Mouse (Mus musculus) kidney, adult 9 months (tissue): ENCODE data around the gene Lsm14b.

Experiments
- DNase-seq: peaks from one replicate; pipeline ENCODE4 v3.0.0; 2022

Lsm14b gene

GRCm38 (mm10) chr2:180024401-180025098, at the start of gene Lsm14b:
Gene Lsm14b (plus strand): TSS chr2:180024987.
- DNase-seq: peak; percentile 99

- DNase-seq: no peak
Observed at GRCm38 (mm10) chr2:179975851-179976250, 48.9 kb upstream of the Lsm14b start.

- DNase-seq: no peak
Observed at GRCm38 (mm10) chr2:179976295-179976627, 48.5 kb upstream of the Lsm14b start.

DNA sequence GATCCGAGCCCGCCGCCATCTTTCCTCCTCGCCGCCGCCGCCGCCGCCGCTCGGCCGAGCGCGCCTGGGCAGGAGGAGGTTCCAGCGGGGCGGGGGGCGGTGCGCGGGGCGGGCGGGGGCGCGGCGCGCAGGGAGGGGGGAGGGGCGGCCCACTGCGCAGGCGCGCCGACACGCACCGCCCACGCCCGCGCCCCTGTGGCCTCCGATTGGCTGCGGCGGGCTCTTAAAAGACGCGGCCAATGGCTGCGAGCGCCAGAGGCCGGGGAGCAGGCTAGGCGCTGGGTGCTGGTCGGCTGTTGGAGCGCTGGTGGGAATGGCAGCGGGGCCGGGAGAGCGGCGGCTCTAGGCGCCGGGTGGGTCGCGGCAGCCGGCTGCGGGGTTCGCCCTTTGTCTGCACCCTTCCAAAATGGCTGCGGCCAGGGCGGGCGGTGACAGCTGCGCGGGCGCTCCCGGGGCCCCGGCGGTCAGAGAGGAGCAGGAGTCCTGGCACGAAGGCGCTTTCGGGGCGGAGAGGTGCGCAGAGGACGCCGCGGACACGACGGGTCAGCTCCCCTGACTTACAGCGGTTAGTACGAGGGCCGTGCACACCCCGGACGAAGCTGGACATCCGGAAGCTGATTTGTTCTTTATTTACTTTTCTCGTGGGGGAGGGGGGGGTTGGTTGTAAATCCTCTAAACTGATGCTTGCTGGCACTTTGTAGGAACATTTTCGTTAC, 48.0 kb upstream of the Lsm14b start, which contains the start of gene Taf4:
TSS of gene Taf4 (minus strand) at position 19 of the 716 bp plus-strand sequence.
- DNase-seq: peak; percentile 87

GRCm38 (mm10) chr2:179977344-179978025, 47.3 kb upstream of the Lsm14b start:
- peak; percentile 24 for DNase-seq

DNA sequence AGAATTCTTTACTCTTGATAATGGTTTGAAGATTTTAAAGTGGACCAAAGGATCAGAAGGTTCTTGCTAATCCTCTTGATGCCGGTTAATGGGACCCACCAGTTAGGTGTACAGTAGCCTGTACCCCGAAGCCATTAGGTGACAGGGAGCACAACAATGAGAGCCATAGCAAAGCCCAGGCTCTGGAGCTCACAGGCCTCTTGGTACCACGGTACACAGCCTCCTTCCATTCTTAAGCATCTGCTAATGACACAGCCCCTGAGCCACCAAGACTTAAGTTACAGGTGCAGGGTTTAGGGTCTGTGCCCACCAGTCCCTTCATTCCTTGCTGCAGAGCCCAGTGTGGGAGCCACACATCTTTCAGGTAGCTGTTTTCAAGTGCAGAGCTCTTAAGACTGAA, 46.5 kb upstream of the Lsm14b start:
- no peak for DNase-seq

GRCm38 (mm10) chr2:179979836-179980235, 45.0 kb upstream of the Lsm14b start:
- no peak for DNase-seq

GRCm38 (mm10) chr2:179980616-179981015, 44.2 kb upstream of the Lsm14b start:
- no peak for DNase-seq

GRCm38 (mm10) chr2:179982715-179983114, 42.1 kb upstream of the Lsm14b start:
- no peak for DNase-seq

- DNase-seq: no peak
Observed at GRCm38 (mm10) chr2:179984830-179985229, 40.0 kb upstream of the Lsm14b start.

DNA sequence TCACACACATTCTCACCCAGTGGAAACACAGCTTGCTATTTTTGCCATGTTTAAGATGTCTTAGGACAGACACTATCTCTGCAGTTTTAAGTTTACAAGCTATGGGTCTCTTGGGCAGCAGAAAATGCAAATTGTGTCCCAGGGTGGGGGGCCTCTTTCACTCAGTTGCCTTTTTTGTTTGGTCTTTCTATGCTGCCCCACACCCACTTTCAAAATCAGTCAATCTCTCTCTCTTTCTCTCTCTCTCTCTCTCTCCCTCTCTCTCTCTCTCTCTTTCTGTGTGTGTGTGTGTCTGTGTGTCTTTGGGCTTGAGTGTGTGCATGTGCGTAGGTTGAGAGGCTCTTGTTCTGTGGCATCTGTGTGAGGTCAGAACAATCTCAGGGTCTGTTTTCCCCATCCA, 39.1 kb upstream of the Lsm14b start:
- no peak for DNase-seq

DNA sequence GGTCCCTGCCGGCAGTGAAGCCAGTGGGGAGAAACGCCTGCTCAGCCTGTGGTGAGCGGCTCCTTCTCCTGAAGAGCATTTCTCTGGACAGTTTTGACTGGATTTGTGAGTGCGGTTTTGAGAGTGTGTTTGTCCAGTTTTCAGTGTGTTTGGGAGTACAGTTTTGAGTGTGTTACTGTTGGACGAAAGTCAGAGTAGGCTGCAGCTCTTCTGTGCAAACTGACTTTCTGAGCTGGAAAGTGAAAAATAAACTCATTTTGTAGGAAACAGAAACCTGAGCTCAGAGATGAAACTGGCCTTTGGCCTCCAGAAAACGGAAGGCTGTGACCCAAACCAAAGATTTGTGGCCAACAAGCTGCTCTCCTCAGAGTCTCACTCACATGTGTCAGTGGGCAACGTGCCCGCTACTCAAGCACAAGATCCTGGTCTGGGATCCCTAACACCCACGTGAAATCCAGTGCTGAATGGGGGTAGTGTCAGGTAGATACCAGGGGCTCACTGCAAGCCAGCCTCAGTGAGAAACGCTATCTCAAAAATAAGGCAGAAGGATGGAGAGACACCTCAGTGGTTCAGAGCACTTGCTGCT, 38.3 kb upstream of the Lsm14b start:
- DNase-seq: no peak

DNA sequence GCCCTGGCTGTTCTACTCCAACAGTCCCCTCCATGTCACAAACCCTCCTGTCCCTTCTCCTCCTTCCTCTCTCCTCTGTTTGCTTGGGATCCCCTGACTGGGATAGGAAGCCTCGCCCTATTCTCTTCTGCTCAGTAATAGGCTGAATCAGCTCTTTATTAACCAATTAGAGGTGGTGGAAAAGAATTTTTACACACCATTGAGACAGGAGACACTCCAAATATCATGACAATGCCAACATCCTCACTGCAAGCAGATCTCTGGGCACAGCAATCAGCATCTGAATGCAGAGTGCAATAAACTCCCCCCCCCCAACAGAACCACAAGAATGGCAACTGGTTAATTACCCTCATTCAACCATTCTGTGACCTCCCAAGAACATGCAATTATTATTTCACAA, 35.7 kb upstream of the Lsm14b start:
- DNase-seq: no peak

DNA sequence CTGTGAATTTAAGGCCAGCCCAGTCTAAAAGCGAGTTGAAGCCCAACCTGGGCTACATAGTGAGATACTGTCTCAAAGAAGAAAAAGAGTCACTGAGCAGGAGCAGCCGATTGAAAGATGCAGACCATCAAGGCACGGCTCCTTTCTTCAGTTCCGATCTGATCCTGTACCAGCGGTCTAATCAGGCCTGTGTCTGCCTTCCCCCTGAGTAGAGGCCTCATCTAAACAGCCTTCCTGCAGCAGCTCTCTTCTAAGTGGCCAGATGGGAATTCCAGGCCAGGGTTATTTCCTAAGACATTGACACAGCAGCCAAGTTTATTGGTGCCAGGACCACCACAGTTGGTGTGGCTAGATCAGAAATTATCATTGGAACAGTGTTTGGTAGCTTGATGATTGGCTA, 31.7 kb upstream of the Lsm14b start:
- DNase-seq: no peak

DNA sequence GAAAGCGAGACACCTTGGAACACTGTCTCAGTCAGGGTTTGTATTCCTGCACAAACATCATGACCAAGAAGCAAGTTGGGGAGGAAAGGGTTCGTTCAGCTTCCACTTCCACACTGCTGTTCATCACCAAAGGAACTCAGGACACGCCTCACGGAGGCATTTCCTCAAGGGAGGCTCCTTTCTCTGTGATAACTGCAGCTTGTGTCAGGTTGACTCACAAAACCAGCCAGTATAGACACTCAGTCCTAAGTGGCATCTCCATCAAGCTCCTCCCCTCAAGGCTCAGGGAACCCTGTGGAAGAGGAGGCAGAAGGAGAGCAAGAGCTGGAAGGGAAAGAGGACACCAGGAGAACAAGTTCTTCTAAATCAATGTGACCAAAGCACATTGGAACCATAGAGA, 26.4 kb upstream of the Lsm14b start:
- DNase-seq: no peak

DNA sequence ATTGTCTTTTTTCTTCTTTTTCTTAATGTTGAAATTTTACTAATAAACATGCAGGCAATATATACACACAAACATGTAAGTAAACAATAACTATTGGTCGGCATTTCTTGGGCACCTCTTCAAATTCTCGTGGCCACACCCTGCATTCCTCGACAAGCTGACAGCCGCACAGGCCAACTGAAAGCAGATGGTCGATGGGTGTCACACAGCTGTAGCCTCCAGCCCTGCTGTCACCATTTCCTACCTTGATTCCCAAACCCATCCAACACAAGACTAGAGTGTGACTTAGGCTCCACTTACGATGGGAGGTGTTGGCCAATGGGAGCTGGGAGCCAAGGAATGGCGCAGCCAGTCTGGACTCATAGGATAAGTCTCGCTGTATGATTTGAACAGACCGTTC, 23.2 kb upstream of the Lsm14b start:
- no peak for DNase-seq

DNA sequence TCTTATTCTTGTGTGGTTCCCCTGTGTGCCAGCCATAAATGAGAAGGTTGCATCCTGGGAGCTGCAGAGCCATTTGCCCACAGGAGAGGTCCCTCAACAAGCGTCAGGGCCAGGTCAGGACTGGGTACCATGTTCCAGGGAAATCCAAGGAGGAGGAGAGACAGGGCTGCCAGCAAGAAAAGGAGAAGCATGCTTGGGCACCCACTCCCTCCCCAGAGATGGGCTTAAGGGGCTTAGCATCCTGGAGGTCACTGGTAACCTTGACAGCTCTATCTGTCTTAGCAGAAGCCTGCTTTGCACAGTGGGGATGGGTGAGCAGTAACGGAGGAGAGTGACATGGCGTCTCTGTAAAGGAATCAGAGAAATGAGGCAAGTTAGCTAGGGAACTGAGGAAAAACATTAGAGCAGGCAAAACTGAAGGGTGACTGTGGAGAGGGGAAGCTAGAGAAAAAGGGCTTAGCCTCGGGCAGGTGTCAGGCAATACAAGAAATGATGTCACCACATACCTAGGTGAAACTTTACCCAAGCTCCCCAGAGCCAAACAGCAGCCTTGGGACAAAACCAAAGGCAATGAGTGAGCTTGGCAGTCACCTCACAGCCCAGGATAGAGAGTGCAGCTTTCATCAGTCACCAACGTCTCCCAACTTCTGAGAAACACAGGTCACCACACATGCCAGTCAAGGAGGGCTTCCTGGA, 19.0 kb upstream of the Lsm14b start:
- DNase-seq: no peak

- DNase-seq: no peak
Observed at GRCm38 (mm10) chr2:180006352-180007017, 18.3 kb upstream of the Lsm14b start.

DNA sequence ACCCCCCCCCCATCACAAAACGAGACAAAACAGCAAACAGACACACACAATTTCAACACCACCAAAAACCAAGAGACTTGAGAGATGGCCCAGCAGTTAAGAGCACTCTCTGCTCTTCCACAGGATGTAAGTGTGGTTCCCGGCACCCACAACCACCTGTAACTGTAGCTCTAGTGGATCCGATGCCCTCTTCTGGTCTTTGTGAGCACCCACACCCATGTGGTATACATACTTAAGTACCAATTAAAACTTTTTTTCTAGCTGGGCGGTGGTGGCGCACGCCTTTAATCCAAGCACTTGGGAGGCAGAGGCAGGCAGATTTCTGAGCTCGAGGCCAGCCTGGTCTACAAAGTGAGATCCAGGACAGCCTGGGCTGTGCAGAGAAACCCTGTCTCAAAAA, 14.1 kb upstream of the Lsm14b start:
- no peak for DNase-seq

GRCm38 (mm10) chr2:180011370-180011769, 13.4 kb upstream of the Lsm14b start:
- no peak for DNase-seq

DNA sequence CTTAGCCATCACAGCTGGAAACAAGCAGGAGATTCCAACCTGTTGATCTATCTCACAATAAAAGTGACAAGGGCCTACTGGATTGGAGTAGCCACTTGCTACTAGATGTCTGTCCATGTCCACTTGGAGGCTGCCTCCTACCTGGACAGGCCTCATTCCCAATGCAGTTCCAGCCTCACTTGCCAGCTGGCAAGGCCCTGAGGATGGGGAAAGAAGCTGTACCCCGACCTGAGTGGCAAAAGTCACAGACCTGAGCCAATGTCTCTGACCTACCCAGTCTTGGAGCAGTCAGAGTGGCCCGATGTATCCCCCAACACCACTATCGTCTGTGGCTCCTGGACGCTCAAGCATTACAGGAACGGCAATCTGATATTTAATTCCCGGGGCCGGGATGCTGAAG, 11.1 kb upstream of the Lsm14b start:
- DNase-seq: no peak

- no peak for DNase-seq
Observed at GRCm38 (mm10) chr2:180017632-180018031, 7.2 kb upstream of the Lsm14b start.

DNA sequence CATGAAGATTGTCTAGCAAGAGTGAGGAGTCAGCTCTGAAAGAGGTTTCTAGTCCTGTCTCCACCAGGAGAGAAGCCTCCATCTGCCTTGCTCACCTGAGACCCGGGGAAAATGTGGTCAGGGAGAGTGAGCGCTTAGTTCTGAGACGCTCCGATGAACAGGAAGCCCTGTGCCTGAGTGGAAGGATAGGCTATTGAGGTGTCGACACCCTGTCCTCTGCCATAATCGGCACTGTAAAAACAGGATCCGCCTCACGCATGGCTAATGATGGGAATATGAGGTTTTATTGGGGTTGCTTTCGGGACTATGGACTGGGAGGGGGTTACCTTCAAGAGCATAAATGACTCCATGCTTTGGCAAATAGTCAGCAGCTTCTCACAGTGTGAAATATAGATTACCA, 6.2 kb upstream of the Lsm14b start:
- no peak for DNase-seq
